In the genomic region with DNA sequence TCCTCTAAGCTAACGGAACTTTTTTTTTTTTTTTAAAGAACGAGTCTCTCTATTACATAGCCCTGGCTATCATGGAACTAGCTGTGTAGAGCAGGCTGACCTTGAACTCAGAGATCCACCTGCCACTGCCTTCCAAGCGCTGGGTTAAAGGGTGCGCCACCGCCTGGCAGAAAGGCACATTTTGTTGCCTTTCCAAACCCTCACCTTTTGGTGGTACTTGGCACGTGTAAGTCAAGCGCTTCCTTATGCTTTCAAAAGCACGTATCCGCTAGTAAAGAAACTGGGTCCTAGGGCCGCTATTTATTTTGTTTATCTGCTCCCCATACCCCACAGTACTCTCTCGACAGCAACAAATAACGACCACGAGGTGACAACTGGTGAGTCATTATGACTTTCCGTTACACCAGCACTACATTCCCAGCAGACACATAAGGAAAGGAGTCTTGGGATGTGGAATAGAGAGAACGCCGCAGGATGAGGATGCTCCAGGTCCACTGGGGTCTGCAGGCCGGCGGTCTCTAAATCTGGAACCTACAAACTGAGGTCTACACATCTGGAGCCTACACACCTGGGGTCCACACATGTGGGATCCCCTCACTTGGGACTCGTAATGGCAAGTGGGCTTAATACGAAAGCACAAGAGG, we compare ENCODE assay signal across 8 mouse cellular contexts. TPM values are rescaled to one million over a fixed set of nuclear protein-coding genes. Genes with fewer than 3 reads are reported as not detected.
DNase-seq lines count a peak whose midpoint lies in the region; ATAC-seq and TF ChIP-seq lines count a peak whose summit lies in the region.

No protein-coding gene starts in this region.

- intact Hi-C loops in heart, postnatal 14 days (cut with DNase I) = no loop called here

- CTCF ChIA-PET in Patski (lab: Charles Lee) = interaction anchor here (1.0 to 1.9 kb wide), 9 partner anchors 9 to 153 kb away, joined by 3 to 16 read pairs (median 4); no protein-coding TSS in a partner anchor

- in situ Hi-C loops in Patski (cut with MboI; ENCODE audit: low pct_unique_long_range_greater_than_20kb) = no loop called here

- no peaks in the 10 kb centered on the region for H3K9me3 ChIP-seq in limb, embryonic 11.5 days (ENCODE audit: control insufficient read depth, low read length)
- H3K9me3 ChIP-seq in midbrain, embryonic 13.5 days = no peaks in the 10 kb centered on the region

- DNase-seq in B cell, adult 2 months = peak; percentile 76 to 78
- DNase-seq in Patski (ENCODE audit: low read depth, low spot score) = no peak
- DNase-seq in embryo, embryonic 11 days = peak; percentile 44
- peak; percentile 23 to 41 for DNase-seq in heart, postnatal 14 days
- DNase-seq in limb, embryonic 11.5 days (ENCODE audit: low spot score) = peak; percentile 54
- peak; percentile 77 for DNase-seq in thymus, adult 2 months
- DNase-seq in right cerebral cortex, postnatal 14 days = no peak

- peak overlapping the region; percentile 92 for H3K9ac ChIP-seq in limb, embryonic 11.5 days (ENCODE audit: low read length)
- peak overlapping the region; percentile 80 for H3K9ac ChIP-seq in midbrain, embryonic 13.5 days (replicated peaks)

- POLR2A ChIA-PET in Patski (lab: Charles Lee) = no interaction called here

- peak overlapping the region; percentile 44 for H3K4me2 ChIP-seq in limb, embryonic 11.5 days (ENCODE audit: low read depth, severe bottlenecking)
- peak overlapping the region; percentile 58 for H3K4me2 ChIP-seq in midbrain, embryonic 13.5 days (replicated peaks)

- H3K27ac ChIP-seq in limb, embryonic 11.5 days (replicated peaks; ENCODE audit: low read depth, low read length) = no peak overlapping the region
- H3K27ac ChIP-seq in midbrain, embryonic 13.5 days = peak overlapping the region; percentile 86; the same call in 1 of the 2 replicates
- peak overlapping the region; percentile 44 for H3K27ac ChIP-seq in thymus, adult 2 months (ENCODE audit: control insufficient read depth, insufficient read depth, low read length)

- H3K4me1 ChIP-seq in limb, embryonic 11.5 days (ENCODE audit: control insufficient read depth, insufficient read depth, low read length) = no peaks in the 10 kb centered on the region; the same call in 1 of the 2 replicates
- H3K4me1 ChIP-seq in midbrain, embryonic 13.5 days (replicated peaks) = peaks cover 7% of the 10 kb centered on the region
- no peaks in the 10 kb centered on the region for H3K4me1 ChIP-seq in thymus, adult 2 months (replicated peaks; ENCODE audit: control insufficient read depth, insufficient read depth, low read length)

- TF ChIP-seq CTCF in Patski (IDR thresholded peaks at IDR 0.05) = peak; percentile 82
- no peak for TF ChIP-seq CTCF in thymus, adult 2 months (IDR thresholded peaks at IDR 0.05; ENCODE audit: borderline replicate concordance, control insufficient read depth, extremely low read depth, insufficient read depth, low read length, poor library complexity)

- peak; percentile 66 for ATAC-seq in Patski
- peak; percentile 46 for ATAC-seq in limb, embryonic 11.5 days (ENCODE audit: insufficient number of reproducible peaks, low FRiP score, low TSS enrichment, low read depth)
- peak; percentile 72 for ATAC-seq in midbrain, embryonic 13.5 days

- H3K27me3 ChIP-seq in Patski = no peaks in the 10 kb centered on the region
- H3K27me3 ChIP-seq in limb, embryonic 11.5 days (ENCODE audit: control insufficient read depth, insufficient read depth, low read length) = no peaks in the 10 kb centered on the region
- no peaks in the 10 kb centered on the region for H3K27me3 ChIP-seq in midbrain, embryonic 13.5 days
- H3K27me3 ChIP-seq in thymus, adult 2 months (ENCODE audit: control insufficient read depth, insufficient read depth, low read length) = no peaks in the 10 kb centered on the region

- no peaks in the 10 kb centered on the region for H3K36me3 ChIP-seq in limb, embryonic 11.5 days (ENCODE audit: control insufficient read depth, insufficient read depth, low read length)
- no peaks in the 10 kb centered on the region for H3K36me3 ChIP-seq in midbrain, embryonic 13.5 days
- H3K36me3 ChIP-seq in thymus, adult 2 months (ENCODE audit: control insufficient read depth, insufficient read depth, low read length) = no peaks in the 10 kb centered on the region

- no peak for TF ChIP-seq POLR2A in thymus, adult 2 months (IDR thresholded peaks at IDR 0.05; ENCODE audit: control insufficient read depth, extremely low read depth, insufficient read depth, low read length, poor library complexity)

- WGBS in limb, embryonic 11.5 days = 5% methylated on average over 20 of the region's 20 CpGs
- 4% methylated on average over 20 of the region's 20 CpGs for WGBS in midbrain, embryonic 13.5 days
- 3% methylated on average over 20 of the region's 20 CpGs for WGBS in thymus, adult 2 months

- H3K4me3 ChIP-seq in limb, embryonic 11.5 days (ENCODE audit: low read depth, low read length) = peak overlapping the region; percentile 74
- H3K4me3 ChIP-seq in midbrain, embryonic 13.5 days (replicated peaks) = peak overlapping the region; percentile 78
- peak overlapping the region; percentile 70 for H3K4me3 ChIP-seq in thymus, adult 2 months (ENCODE audit: control insufficient read depth, insufficient read depth, low read length)

RNA-seq across cellular contexts. Expression of gene Chd1l, which starts 0.7 kb away (rescaled TPM):
- 23.2 TPM for polyA plus RNA-seq in Patski (2021)
- total RNA-seq in heart, postnatal 14 days (2021) = 10 to 100 TPM in 1 of 2 experiments, 1 to 10 TPM in 1; 9.3 to 10.1 TPM
- polyA plus RNA-seq in limb, embryonic 11.5 days (2014; fragmentation: Nextera tagmentation; extraction: Ambion mirVana) = 21.5 and 22.8 TPM in 2 replicates
- polyA plus RNA-seq in midbrain, embryonic 13.5 days (2015; fragmentation: Nextera tagmentation; extraction: Ambion mirVana) = 7.2 and 8.2 TPM in 2 replicates
- polyA plus RNA-seq in thymus, adult 2 months (2012; rRNA removed) = 11.5 and 11.9 TPM in 2 replicates

RNA-seq across cellular contexts. Expression of gene Fmo5, which starts 19.3 kb away (rescaled TPM):
- polyA plus RNA-seq in Patski (2021) = 1.9 TPM
- 1 to 10 TPM; 8.0 to 9.6 TPM for total RNA-seq in heart, postnatal 14 days (2021)
- 1.0 and 1.3 TPM in 2 replicates for polyA plus RNA-seq in limb, embryonic 11.5 days (2014; fragmentation: Nextera tagmentation; extraction: Ambion mirVana)
- 0.66 and 0.71 TPM in 2 replicates for polyA plus RNA-seq in midbrain, embryonic 13.5 days (2015; fragmentation: Nextera tagmentation; extraction: Ambion mirVana)
- polyA plus RNA-seq in thymus, adult 2 months (2012; rRNA removed) = 4.6 and 5.8 TPM in 2 replicates

RNA-seq across cellular contexts. Expression of gene Prkab2, which starts 48.7 kb away (rescaled TPM):
- 7.8 TPM for polyA plus RNA-seq in Patski (2021)
- 10 to 100 TPM; 17.3 to 19.6 TPM for total RNA-seq in heart, postnatal 14 days (2021)
- 4.3 and 5.4 TPM in 2 replicates for polyA plus RNA-seq in limb, embryonic 11.5 days (2014; fragmentation: Nextera tagmentation; extraction: Ambion mirVana)
- polyA plus RNA-seq in midbrain, embryonic 13.5 days (2015; fragmentation: Nextera tagmentation; extraction: Ambion mirVana) = 7.3 and 7.5 TPM in 2 replicates
- polyA plus RNA-seq in thymus, adult 2 months (2012; rRNA removed) = 6.2 and 8.0 TPM in 2 replicates

Comparison
In these comparisons a context has a peak if more than half of its experiments do, and no peak if none do; other contexts are left out.
1. DNase-seq: peak in B cell, adult 2 months (2 of 2), embryo, embryonic 11 days (single experiment), heart, postnatal 14 days (2 of 2), limb, embryonic 11.5 days (single experiment) and thymus, adult 2 months (single experiment); none in Patski (single experiment) and right cerebral cortex, postnatal 14 days (single experiment).
2. Peak in every context shown above with its lines, with median percentiles within 50 percentile points of each other: ATAC-seq and H3K4me3 ChIP-seq.